In the genomic region with DNA sequence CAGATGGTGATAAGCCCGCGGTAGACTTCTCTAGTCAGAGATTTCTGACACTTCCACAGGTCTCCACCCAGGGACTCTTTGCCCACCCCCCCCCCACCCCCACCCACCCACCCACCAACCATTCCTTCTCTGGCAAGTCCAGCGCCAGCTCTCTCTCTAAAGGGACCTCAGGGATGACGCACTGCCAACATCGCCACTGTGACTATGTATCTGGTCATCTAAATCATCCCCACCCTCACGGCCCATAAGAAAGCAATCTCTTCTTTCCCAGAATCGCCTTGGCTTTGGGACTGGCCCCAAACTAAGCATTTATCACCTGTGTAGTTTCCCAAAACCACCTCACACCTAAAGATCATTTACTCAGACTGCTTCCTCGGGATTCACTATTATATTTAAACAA, we compare ENCODE assay signal across 10 mouse cellular contexts. TPM values are rescaled to one million over a fixed set of nuclear protein-coding genes. Genes with fewer than 3 reads are reported as not detected.
DNase-seq lines count a peak whose midpoint lies in the region; ATAC-seq lines count a peak whose summit lies in the region.
"Had no signal": no experiment of that assay in that cellular context is flagged by ENCODE, and none has a peak within 500 bp of the region (broad histone marks: within the 10 kb centered on the region; RNA-seq: fewer than 3 reads in every experiment).

No protein-coding gene starts in this region.

- no peaks in the 10 kb centered on the region; the same call in 1 of the 2 replicates for H3K27me3 ChIP-seq in heart, embryonic 10.5 days (ENCODE audit: insufficient read depth, poor library complexity, severe bottlenecking)
- H3K27me3 ChIP-seq in liver, embryonic 11.5 days (replicated peaks; ENCODE audit: control insufficient read depth, insufficient read depth, low read length) = no peaks in the 10 kb centered on the region
- no peaks in the 10 kb centered on the region for H3K27me3 ChIP-seq in liver, embryonic 16.5 days (ENCODE audit: control insufficient read depth, insufficient read depth, low read depth, low read length)
- H3K27me3 ChIP-seq in forebrain, embryonic 10.5 days (ENCODE audit: poor library complexity, severe bottlenecking) = peaks cover 13% of the 10 kb centered on the region

- H3K27ac ChIP-seq in heart, embryonic 10.5 days = peak overlapping the region; percentile 42; the same call in 1 of the 2 replicates
- no peak overlapping the region for H3K27ac ChIP-seq in liver, embryonic 11.5 days (ENCODE audit: low read depth, low read length)
- peak overlapping the region; percentile 18; the same call in 1 of the 2 replicates for H3K27ac ChIP-seq in brown adipose tissue, adult 24 weeks (replicated peaks; ENCODE audit: low read depth, low read length)
- H3K27ac ChIP-seq in liver, embryonic 16.5 days (ENCODE audit: low read length) = no peak overlapping the region; the same call in 1 of the 2 replicates
- H3K27ac ChIP-seq in forebrain, embryonic 10.5 days = no peak overlapping the region
- H3K27ac ChIP-seq: midbrain, embryonic 13.5 days had no signal

- peak overlapping the region; percentile 55 for H3K4me2 ChIP-seq in liver, embryonic 11.5 days
- peak overlapping the region; percentile 60 for H3K4me2 ChIP-seq in liver, embryonic 16.5 days (ENCODE audit: low read depth, low read length)
- H3K4me2 ChIP-seq: midbrain, embryonic 13.5 days had no signal

- peaks cover 28% of the 10 kb centered on the region for H3K4me1 ChIP-seq in heart, embryonic 10.5 days
- H3K4me1 ChIP-seq in liver, embryonic 11.5 days (replicated peaks; ENCODE audit: control insufficient read depth, insufficient read depth, low read length) = peaks cover 27% of the 10 kb centered on the region
- H3K4me1 ChIP-seq in brown adipose tissue, adult 24 weeks (ENCODE audit: control insufficient read depth, insufficient read depth, insufficient read length, low read length) = no peaks in the 10 kb centered on the region
- peaks cover 49% of the 10 kb centered on the region for H3K4me1 ChIP-seq in liver, embryonic 16.5 days (ENCODE audit: control insufficient read depth, low read depth, low read length)
- peaks cover 26% of the 10 kb centered on the region for H3K4me1 ChIP-seq in forebrain, embryonic 10.5 days

- H3K4me3 ChIP-seq in heart, embryonic 10.5 days = peak overlapping the region; percentile 24; the same call in 1 of the 2 replicates
- peak overlapping the region; percentile 22; the same call in 1 of the 2 replicates for H3K4me3 ChIP-seq in liver, embryonic 11.5 days (ENCODE audit: low read depth, low read length)
- H3K4me3 ChIP-seq in brown adipose tissue, adult 24 weeks (ENCODE audit: insufficient read depth, low read depth, low read length) = no peak overlapping the region
- peak overlapping the region; percentile 45 for H3K4me3 ChIP-seq in liver, embryonic 16.5 days (ENCODE audit: low read depth, low read length)
- H3K4me3 ChIP-seq in forebrain, embryonic 10.5 days = no peak overlapping the region
- H3K4me3 ChIP-seq: midbrain, embryonic 13.5 days had no signal

- H3K9ac ChIP-seq in liver, embryonic 11.5 days (ENCODE audit: low read depth, low read length) = no peak overlapping the region
- peak overlapping the region; percentile 38; the same call in 1 of the 2 replicates for H3K9ac ChIP-seq in liver, embryonic 16.5 days (ENCODE audit: low read depth, low read length)
- H3K9ac ChIP-seq: midbrain, embryonic 13.5 days had no signal

- H3K36me3 ChIP-seq in heart, embryonic 10.5 days = no peaks in the 10 kb centered on the region
- no peaks in the 10 kb centered on the region for H3K36me3 ChIP-seq in liver, embryonic 11.5 days (ENCODE audit: control insufficient read depth, insufficient read depth, low read length)
- no peaks in the 10 kb centered on the region for H3K36me3 ChIP-seq in liver, embryonic 16.5 days (ENCODE audit: control insufficient read depth, insufficient read depth)
- H3K36me3 ChIP-seq in forebrain, embryonic 10.5 days (replicated peaks) = no peaks in the 10 kb centered on the region
- H3K36me3 ChIP-seq: midbrain, embryonic 13.5 days had no signal

- 54% methylated on average over 8 of the region's 8 CpGs for WGBS in heart, embryonic 10.5 days
- 29% methylated on average over 8 of the region's 8 CpGs for WGBS in liver, embryonic 11.5 days
- whole genome bisulfite sequencing in liver, embryonic 16.5 days (ENCODE audit: insufficient replicate concordance) = 26% methylated on average over 8 of the region's 8 CpGs
- WGBS in forebrain, embryonic 10.5 days = 86% methylated on average over 8 of the region's 8 CpGs

- H3K9me3 ChIP-seq in heart, embryonic 10.5 days = no peaks in the 10 kb centered on the region
- H3K9me3 ChIP-seq in liver, embryonic 11.5 days (ENCODE audit: control insufficient read depth, low read length) = no peaks in the 10 kb centered on the region
- no peaks in the 10 kb centered on the region for H3K9me3 ChIP-seq in liver, embryonic 16.5 days (replicated peaks; ENCODE audit: control insufficient read depth, low read length)
- H3K9me3 ChIP-seq in forebrain, embryonic 10.5 days = no peaks in the 10 kb centered on the region
- H3K9me3 ChIP-seq: midbrain, embryonic 13.5 days had no signal

- peak; percentile 59 for DNase-seq in heart, embryonic 10.5 days (ENCODE audit: low spot score)
- DNase-seq in heart, postnatal 4 days = no peak
- no peak for DNase-seq in liver, embryonic 11.5 days (ENCODE audit: low spot score)
- DNase-seq in liver = no peak
- DNase-seq in forebrain, embryonic 10.5 days (ENCODE audit: extremely low spot score, low spot score) = no peak
- DNase-seq in gastrocnemius, adult 8-10 months (ENCODE audit: low spot score in 2 of 2) = no peak
- DNase-seq: gastrocnemius, postnatal 10 days had no signal

- ATAC-seq in liver, embryonic 11.5 days (replicated peaks; ENCODE audit: low FRiP score) = no peak
- no peak for ATAC-seq in liver, embryonic 16.5 days (ENCODE audit: low read depth)
- ATAC-seq: midbrain, embryonic 13.5 days had no signal

RNA-seq across cellular contexts. Expression of gene Ptprj, which starts 5.9 kb away (rescaled TPM):
- polyA plus RNA-seq in heart, embryonic 10.5 days (2016; fragmentation: Nextera tagmentation; extraction: Ambion mirVana) = 1.1 and 2.4 TPM in 2 replicates
- 1 to 10 TPM; 7.6 to 8.7 TPM for total RNA-seq in heart, postnatal 4 days (2021)
- polyA plus RNA-seq in liver, embryonic 11.5 days (2014; fragmentation: Nextera tagmentation; extraction: Ambion mirVana) = 5.1 TPM in 2 replicates
- polyA plus RNA-seq in brown adipose tissue, adult 24 weeks (2012; ENCODE audit: insufficient read depth, insufficient read length, missing spikeins) = 2.1 and 4.2 TPM in 2 replicates
- polyA plus RNA-seq in liver, embryonic 16.5 days (2015; fragmentation: Nextera tagmentation; extraction: Ambion mirVana) = 2.1 and 2.2 TPM in 2 replicates
- 1.9 and 2.1 TPM in 2 replicates for polyA plus RNA-seq in forebrain, embryonic 10.5 days (2016; fragmentation: Nextera tagmentation; extraction: Ambion mirVana)
- total RNA-seq in gastrocnemius, adult 8-10 months (2022) = 1 to 10 TPM; 1.3 to 3.1 (median 2.1) TPM

Comparison
In these comparisons a context has a peak if more than half of its experiments do, and no peak if none do; other contexts are left out.
1. H3K27ac ChIP-seq: peak in heart, embryonic 10.5 days (single experiment) and brown adipose tissue, adult 24 weeks (single experiment); none in liver, embryonic 11.5 days (single experiment), liver, embryonic 16.5 days (single experiment) and forebrain, embryonic 10.5 days (single experiment).
2. H3K4me3 ChIP-seq: peak in heart, embryonic 10.5 days (single experiment), liver, embryonic 11.5 days (single experiment) and liver, embryonic 16.5 days (single experiment); none in brown adipose tissue, adult 24 weeks (single experiment) and forebrain, embryonic 10.5 days (single experiment).